Mouse (Mus musculus): Measurements from ENCODE around the gene Cct8.
"Not testable (repeated sequence)": the region's sequence is repeated elsewhere in the genome, so short reads cannot be mapped to it uniquely, and the experiment has no call there.

The Cct8 gene

DNA sequence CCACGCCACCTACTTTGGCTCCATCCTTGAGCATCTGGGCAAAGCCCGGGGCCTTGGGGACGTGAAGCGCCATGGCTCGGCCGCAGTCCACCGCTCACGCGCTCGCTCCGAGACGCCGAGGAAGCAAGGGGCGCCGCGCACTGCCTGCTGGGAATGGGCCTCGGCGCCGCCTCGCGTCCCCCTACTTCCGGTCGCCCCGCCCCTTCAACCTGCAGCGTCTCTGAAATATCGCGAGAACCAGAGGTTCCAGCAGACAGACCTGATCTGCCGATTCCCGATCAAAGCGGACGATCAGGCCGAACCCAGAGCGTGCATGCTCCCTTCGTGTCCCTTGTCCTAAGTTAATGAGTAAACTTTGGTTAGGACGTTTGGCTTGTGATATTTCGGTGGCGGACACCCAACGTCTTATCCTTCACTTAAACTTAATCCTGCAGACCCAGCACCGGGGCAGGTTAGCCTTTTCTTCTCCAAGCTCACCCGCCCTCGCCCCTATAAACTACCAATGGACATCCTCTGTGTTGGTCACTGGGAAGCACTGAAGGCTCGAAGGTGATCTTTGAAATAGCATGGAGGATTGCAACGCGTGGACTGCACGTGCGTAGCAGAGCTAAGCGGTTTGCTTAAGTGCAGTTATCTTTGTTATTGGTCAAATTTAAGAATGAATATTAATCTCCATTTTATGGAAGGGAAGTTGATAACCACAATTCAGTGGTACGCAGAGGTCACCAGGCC lies at the start of gene Cct8:
Cct8 (minus strand) TSS at position 158 of the 732 bp plus-strand sequence.
- DNase-seq: peak; percentile 96 to 98

DNA sequence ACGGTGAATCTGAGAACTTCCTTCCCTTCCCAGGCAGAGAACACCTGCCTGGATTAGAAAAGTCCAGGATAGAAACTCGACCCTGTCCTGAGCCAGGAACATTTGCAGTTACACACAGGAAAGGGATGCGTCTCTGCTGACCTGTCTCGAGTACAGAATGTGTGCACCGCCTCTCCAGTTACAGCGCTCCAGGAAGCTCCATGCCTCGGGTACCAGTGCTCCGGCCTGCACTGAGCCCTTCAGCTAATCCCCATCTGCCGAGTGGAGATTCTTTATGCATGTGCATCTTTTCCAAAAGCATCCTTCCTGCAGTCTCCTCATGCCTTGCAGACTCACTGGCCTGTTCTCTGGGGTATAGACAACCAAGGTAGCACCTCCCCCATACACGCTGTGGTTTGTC lies 33.1 kb upstream of the Cct8 start:
- no peak for DNase-seq

DNA sequence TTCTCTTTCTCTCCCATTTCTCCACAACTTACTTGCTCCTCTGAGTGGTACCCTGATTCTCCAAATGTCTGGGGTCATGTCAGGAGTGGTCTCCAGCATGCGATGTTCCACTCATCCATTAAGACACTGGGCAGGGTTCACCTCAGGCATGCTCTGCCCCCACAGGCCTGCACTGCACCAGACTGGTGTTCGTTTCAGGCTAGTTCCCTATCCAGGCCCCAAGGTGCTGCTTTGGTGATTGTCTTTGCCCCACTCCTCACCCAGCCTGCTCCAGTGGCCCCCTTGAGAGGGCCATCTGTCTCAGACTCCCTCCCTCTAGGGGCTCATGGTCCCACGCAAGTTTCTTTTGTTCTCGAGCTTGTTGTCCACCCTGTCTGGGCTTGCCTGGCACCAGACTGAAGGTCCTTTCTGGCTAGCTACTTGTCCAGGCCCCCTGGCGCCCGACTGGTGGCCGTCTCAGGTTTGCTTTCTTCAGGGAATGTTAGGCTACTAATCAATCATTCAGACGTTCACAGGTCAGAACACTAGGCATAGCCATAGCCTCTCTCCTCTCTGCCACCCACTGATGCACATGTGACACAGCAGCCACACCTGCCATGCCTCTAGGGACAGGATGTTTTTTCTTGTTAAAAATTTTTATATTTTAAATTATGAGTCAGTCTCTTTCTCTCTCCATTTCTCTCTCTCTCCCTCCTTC lies 32.0 kb upstream of the Cct8 start:
- no peak for DNase-seq

DNA sequence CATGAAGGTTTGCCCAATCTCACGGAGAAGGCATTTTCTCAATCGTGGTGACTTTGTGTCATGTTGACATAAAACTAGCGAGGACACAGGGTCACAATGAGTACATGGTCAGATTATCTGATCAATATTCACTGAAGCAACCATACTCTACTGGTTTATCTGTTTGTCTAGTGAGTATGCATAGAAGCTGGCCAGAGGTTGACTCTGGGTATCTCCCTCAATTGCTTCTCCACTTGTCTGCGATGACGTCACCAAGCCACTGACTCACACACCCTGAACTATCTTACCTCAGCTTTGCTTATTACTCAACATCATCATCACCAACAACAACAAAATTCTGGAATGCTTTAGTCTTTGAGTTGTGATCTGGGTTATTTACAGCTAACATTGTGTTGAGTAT lies 28.6 kb upstream of the Cct8 start:
- no peak for DNase-seq

DNA sequence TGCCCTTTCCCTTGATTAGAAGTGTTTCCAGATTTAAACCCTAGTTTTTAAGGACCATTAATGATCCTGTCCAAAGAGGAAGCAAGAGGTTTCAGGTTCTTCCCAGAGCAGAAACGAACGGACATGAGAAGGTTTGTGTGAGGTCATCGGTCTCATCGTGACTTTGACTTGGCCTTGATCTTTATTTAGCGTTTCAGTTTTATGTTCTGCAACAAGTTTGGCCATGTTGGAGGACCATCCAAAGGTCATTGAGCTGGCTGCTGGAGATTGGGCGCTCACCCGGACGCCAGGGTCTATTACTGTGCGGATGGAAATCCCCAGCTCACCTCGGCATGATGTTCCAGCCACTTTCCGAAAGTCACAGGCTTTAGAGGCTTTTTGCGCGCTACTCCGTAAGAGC lies 16.7 kb upstream of the Cct8 start:
- DNase-seq: no peak

DNA sequence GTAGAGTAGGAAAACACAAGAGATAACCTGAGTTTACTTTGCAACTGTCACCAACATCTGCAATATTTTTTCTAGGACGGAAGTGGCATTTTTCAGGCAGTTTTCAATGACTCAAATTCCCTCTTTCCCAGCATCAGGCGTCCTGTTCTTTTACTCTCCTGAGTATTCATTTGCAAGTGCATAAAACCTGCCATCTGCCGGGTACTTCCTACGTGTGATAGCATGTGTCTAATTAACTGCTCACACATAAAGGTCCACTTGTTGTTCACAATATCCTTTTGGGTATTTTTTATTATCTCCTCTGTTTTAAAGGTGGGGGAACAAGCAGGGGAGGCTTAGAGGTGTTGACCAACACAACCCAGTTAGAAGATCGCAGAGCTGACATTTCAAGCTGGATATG lies 16.0 kb upstream of the Cct8 start:
- DNase-seq: no peak

DNA sequence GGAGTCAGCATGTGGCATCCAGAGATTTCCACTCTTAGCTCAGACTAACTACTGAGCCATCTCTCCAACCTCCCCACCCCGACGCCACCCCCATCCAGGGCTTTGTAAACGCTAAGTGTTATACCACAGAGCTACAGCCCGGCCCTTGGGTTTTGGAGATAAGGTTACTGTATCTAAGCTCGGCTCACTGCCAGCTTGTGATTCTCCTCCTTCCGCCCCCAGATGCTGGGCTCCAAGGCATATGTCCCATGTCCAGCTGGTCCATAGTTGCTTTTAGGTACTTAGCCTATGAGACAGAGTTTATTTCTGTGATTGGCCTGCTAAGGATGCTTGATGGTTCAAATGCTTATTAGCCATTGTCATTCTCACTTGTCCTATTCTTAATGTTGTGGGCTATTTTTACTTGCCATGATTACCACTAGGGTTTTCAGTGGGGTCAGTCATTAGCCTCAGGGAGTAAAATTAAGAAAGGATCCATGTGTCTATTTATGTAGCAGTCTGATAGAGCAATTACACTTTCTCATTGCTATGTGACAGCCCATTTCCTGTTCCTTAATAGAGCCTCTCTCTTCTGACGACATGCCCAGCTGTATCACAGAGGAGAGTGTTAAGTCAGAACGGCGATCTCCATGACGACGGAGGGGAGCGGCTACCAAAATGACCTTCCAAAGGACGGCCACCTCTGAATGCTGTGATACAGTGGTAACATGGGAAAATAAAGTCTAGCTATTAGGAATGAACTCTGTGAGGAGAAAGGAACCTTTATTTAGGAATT lies 5.8 kb upstream of the Cct8 start:
- DNase-seq: no peak

DNA sequence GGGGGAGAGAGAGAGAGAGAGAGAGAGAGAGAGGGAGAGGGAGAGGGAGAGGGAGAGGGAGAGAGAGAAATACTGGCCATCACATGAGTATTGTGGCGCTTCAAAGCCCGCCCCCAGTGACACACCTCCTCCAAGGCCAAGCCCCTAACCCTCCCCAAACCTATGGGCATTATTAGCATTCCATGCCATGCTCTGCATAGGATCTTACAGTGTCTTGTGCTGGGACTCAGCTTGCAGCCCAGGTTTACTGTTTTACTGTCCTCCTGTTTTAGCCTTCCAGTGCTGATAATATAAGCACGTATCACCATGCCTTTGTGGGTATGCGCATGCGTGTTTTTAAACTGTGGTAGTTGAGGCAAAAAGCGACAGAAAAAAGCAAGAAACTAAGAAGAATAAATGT lies 3.9 kb upstream of the Cct8 start:
- DNase-seq: no peak

DNA sequence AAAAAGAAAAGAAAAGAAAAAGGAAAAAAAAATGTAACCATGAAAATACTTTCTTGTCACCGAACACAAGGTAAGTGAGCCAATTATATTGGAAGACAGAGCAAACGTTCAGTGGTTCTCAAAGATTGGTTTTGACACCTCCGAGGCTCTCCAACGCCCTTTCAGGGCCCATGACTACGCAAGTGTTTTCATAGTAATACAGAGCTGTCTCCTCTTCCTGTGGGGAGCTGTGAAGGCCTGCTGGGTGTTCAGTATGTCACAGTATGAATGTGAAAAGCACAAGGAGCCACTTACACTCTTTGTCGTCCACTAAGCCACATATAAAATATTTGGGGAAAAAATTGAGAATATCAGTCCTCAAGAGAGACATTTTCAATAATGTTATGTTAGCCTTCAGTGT lies 1.5 kb upstream of the Cct8 start:
- DNase-seq: no peak

DNA sequence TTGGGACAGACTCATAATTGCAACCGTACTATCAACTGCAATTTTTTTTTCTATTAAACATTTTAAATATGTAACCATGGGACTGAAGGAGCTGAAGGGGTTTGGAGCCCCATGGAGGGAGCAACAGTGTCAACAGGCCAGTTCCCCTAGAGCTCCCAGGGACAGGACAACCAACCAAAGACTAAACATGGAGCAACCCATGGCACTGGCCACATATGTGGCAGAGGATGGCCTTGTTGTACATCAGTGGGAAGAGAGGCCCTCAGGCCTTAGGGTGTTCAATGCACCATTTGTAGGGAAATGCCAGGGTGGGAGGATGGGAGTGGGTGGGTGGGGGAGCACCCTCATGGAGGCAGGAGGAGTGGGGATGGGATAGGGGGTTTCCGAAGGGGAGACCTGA lies 1.1 kb upstream of the Cct8 start:
- no peak for DNase-seq

DNA sequence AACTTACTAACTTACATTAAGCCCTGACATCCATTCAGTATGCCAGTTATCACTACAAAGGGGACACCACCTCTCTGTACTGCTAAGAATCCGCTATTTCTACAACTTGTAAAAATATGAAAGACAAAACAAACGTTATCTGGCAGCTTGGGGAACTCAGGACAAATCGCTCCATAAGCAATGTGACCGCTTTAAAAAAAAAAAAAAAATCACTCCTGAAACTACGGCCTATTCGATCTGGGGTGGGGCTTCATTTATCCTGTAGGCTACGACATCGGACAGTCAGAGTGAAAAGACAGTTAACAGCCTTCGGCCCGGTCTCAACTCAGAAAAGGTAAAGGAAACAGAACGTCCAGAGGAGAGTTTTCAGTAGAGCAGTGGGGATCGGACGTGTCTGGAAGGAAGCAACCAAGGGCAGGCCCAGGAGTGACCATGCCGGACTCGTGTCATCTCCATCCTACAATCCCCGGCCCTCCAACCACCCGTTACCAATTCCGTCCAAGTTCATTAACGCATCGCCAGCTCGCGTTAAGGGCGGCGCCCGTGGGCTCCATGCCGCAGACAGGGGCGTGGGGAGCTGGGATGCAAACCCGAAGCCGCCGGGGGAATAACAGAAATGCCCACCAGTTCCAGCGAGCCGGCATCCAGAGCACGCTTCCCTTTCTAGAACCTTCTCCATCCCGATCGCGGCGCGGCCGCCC lies 568 bp downstream of the Cct8 start:
- no peak for DNase-seq

DNA sequence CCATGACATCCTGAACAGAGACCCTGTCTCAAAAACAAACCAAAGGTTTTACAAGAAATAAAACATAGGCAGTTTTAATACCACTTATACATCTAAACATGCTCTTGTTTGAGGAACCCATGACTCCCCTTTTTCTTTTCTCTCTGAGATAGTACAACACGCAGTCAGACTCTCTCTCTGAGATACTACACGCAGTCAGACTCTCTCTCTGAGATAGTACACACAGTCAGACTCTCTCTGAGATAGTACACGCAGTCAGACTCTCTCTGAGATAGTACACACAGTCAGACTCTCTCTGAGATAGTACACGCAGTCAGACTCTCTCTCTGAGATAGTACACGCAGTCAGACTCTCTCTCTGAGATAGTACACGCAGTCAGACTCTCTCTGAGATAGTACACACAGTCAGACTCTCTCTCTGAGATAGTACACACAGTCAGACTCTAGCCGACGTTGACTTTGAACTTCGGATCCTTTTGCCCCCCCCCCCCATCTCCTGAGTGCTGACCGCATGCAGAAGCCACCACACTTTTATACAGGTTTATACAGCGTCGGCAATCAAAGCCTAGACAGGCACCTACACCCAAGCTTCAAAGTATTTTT lies 3.4 kb downstream of the Cct8 start:
- DNase-seq: not testable (repeated sequence)

DNA sequence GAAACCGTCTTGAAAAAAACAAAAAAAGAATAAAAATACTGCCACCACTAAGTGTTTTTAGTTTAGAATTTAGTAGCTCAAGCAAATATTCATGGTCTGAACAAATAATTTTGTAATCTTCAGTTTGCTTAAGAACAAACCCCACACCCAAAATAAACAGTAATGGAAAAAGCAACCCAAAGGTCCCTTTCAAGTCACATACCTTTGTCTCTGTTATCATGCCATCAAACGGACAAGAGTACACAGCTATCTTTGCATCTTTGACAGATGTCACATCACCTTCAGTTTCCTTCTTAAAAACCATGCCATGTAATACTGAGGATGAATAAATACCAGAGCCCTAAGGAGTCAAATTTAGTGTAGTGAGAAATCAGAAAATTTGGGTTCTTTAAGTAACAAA lies 7.1 kb downstream of the Cct8 start:
- DNase-seq: no peak

DNA sequence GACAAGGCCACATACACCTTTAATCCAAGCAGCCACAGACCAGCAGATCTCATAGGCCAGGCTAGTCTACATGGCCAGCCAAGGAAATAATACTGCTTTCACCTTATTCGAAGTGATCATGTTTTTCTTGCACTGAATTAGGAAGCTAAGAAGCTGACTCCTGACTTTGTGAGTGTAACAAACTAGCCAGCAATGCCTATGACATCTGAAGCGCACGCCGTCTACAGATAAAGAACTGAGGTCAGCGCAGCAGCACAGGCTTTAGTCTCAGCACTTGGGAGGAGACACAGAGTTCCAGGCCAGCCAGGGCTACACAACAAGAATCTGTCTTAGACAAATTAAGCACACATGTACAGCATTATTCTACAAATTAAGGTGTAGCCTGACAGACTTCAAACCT lies 8.9 kb downstream of the Cct8 start:
- DNase-seq: no peak

DNA sequence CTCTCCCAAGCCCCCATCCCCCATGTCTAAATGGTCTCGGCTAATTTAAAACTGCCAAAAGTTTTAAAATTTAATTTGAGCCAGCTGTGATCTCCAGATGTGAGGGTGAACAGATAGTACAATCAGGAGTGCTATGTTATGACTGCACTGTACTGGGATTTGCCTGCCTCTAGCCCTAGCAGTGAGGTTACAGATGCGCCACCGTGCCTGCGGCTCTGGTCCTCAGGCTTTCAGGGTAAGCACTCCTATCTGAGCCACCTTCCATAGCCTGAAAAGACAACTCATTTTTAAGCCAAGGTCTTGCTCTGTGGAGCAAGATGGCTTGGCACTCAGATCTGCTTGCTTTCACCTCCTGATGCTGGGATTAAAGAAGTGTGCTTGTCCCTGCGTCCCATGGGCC lies 11.3 kb downstream of the Cct8 start:
- no peak for DNase-seq

DNA sequence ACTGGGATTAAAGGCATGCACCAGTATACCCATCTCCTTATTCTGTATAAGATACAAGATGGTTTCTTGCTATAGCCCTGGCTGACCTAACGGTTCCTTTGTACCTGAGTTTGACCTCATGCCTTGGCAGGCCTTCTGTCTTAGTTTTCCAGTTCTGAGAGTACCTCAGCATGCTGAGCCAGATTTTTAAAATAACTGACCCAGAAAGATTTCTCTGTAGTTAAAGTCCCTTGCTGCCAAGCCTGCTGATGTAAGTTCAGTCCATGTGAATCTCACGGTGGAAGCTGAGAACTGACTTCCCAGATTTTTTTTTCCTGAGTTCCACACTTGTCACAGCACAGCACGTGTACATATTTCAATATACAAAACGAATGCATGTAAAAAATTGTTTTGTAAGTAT lies 25.1 kb downstream of the Cct8 start:
- DNase-seq: no peak

DNA sequence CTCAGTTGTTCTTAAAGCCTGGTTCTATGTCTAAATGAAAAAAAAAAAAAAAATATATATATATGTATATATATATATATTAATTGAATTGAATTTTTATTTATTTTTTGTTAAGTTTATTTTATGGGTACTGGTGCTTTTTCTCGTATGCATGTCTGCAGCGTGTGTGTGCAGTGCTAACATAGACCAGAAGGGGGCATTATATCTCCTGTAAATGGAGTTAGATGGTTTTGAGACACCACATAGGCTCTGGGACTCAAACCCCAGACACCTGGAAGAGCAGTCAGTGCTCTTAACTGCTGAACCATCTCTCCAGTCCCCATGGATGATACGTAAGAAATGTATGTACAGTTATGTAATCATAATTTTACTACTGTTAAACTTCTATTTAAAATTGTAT lies 36.9 kb downstream of the Cct8 start:
- no peak for DNase-seq

DNA sequence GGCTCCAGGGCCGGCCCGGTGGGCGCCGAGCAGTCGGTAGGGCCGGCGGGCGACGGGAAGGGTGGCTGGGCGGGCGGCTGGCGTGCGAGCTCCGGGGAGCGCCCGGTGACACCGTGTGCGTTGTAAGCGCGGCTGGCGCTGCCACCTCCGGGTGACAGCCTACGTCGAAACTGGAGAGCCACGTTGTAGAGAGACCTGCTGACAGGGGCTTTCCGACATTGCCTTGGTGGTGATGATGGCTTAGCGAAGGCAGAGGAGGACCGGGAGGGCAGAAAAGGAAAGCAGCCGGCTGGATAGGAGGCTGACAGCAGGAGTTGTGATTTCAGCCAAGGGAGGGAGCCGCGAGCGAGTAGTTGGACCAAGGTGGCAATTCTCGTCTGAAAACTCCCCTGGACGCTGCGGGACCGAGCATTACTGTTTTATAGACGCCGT lies 40.5 kb downstream of the Cct8 start:
- DNase-seq: no peak

DNA sequence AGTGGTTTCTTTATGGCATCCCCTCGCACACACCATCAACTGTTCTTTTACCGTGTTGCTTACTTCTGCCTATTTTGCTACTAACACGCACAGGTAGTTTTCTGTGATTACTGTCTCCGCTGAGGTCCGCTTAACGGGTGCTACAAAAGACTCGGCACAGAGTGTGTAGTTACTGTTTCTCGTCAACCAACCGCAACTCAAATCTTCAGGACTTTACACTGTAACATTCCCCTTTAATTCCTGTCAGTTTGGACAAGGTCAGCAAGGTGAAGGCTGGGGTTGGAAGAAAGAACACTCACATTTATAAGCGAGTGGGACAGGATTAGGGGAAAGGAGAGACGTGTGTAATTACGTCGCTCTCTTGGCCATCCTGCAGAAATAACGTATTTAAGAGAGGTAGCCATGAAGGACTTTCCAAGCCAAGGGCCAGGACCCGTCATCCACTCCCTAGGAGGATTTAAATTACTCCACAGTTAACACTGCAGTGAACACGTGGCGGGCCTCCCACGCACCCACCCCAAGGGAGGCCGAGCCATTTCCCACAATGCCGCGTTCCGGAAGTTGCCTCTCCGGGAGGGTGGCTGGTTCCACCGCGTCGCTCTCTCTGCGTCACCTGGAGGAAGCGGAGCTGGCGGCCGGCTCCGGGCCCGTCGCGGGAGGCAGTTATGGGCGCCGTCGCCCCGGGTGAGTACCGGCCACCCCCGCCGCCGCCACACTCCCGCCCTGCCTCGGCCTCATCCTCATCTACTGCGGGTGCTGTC lies 41.1 kb downstream of the Cct8 start, which contains the start of gene Usp16:
Usp16 (plus strand) TSS at position 285 of the 761 bp plus-strand sequence.
- DNase-seq: peak; percentile 96 to 97

DNA sequence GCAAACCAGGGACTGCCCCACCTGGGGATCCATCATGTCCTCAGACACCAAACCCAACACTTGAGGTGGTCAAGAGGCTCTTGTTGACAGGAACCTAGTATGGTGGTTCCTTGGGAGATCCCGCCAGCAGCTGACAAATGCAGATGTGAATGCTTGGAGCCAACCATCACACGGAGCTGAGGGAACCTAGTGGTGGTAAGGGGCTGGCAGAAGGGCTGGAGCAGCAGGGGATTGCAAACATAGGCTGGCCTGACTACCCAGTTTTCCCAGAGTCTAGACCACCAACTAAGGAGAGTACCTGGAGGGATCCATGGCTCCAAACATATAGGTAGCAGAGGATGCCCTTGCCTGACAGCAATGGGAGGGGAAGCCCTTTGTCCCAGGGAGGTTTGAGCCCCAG lies 42.4 kb downstream of the Cct8 start:
- DNase-seq: no peak

DNA sequence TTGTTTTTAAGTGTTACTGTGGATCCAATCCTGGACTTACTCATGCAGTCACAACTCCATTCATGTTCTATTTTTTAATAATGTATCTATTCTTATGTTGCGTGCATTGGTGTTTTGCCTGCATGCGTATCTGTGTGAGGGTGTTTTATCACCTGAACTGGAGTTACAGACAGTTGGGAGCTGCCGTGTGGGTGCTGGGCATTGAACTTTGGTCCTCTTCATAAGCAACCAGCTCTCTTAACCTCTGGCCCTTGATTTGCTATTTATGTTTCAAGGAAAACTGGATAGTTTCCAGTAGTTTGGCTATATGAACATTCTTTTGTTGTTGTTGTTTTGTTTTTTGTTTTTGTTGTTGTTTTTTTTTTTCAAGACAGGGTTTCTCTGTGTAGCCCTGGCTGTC lies 50.1 kb downstream of the Cct8 start:
- no peak for DNase-seq

DNA sequence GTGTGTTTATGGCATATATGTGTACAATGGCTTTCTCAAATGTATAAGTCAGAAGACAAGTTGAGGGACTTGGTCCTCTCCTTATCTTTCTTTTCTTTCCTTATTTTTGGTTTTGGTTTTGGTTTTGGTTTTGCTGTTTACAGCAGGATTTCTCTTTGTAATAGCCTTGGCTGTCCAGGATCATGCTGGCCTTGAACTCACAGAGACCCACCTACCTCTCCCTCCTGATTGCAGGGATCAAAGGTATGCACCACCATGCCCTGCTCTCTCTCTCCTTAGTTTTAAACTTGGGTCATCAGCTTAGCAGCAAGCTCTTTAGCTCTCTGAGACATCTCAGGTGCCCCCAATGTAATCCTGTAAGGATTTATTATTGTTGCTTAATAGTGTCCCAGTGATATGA lies 50.6 kb downstream of the Cct8 start:
- no peak for DNase-seq

All from cerebellum, postnatal 25 days (tissue).